Mouse (Mus musculus) intestine, embryonic 16.5 days (tissue): ENCODE data around the gene Mttp. TPM values are rescaled to one million over a fixed set of nuclear protein-coding genes. Genes with fewer than 3 reads are reported as not detected.
A peak's percentile ranks its signal among the peaks of the same experiment; 100 is the strongest.

Experiments
- ATAC-seq: fragments of 200-750 bp; cut with Nextera tagmentation; 2 replicates; pipeline ENCODE4 v1.8.0; 2017; ENCODE audit warnings: moderate TSS enrichment, moderate library complexity
- H3K27ac ChIP-seq: fragments of 300-500 bp; sonication (generic); 2 replicates; pipeline ENCODE4 v1.5.1; 2014; ENCODE audit warnings: mild to moderate bottlenecking, low read length
- H3K27me3 ChIP-seq: fragments of 300-500 bp; sonication (generic); replicated peaks from 2 replicates; pipeline ENCODE4 v1.6.1; 2014; ENCODE audit warnings: low read length, control low read depth, mixed read lengths; ENCODE audit not compliant: control insufficient read depth, insufficient read depth
- H3K36me3 ChIP-seq: fragments of 300-500 bp; sonication (generic); 2 replicates; pipeline ENCODE4 v1.6.1; 2014; ENCODE audit warnings: low read length, control low read depth; ENCODE audit not compliant: control insufficient read depth, insufficient read depth
- H3K4me1 ChIP-seq: fragments of 300-500 bp; sonication (generic); 2 replicates; pipeline ENCODE4 v1.6.1; 2014; ENCODE audit warnings: low read length, control low read depth, mixed read lengths; ENCODE audit not compliant: control insufficient read depth, insufficient read depth
- H3K4me2 ChIP-seq: fragments of 300-500 bp; sonication (generic); 2 replicates; pipeline ENCODE4 v1.6.1; 2014; ENCODE audit warnings: low read depth, low read length, control low read depth
- H3K4me3 ChIP-seq: fragments of 300-500 bp; sonication (generic); 2 replicates; pipeline ENCODE4 v1.5.1; 2014; ENCODE audit warnings: mild to moderate bottlenecking, low read length
- H3K9ac ChIP-seq: fragments of 300-500 bp; sonication (generic); 2 replicates; pipeline ENCODE4 v1.6.1; 2014; ENCODE audit warnings: low read depth, low read length
- H3K9me3 ChIP-seq: fragments of 300-500 bp; sonication (generic); 2 replicates; pipeline ENCODE4 v1.6.1; 2016; ENCODE audit warnings: low read length, control low read depth; ENCODE audit not compliant: control insufficient read depth
- WGBS: fragments of 180-500 bp; shearing (Covaris S2); extraction: QIAGEN DNeasy Blood & Tissue Kit; methylation state at CpG from one replicate; pipeline ENCODE4 v1.1.7; 2014; 5-methylcytosine and 5-hydroxymethylcytosine counted together
- polyA plus RNA-seq: library from polyadenylated mRNA; unstranded; fragments of >200 nt; fragmentation: Nextera tagmentation; extraction: Ambion mirVana; gene quantifications from 2 replicates; pipeline ENCODE4 v1.2.1, GENCODE M21; 2015

Mttp gene
- polyA plus RNA-seq, 1 experiment from 2014 or later: 405 TPM

DNA sequence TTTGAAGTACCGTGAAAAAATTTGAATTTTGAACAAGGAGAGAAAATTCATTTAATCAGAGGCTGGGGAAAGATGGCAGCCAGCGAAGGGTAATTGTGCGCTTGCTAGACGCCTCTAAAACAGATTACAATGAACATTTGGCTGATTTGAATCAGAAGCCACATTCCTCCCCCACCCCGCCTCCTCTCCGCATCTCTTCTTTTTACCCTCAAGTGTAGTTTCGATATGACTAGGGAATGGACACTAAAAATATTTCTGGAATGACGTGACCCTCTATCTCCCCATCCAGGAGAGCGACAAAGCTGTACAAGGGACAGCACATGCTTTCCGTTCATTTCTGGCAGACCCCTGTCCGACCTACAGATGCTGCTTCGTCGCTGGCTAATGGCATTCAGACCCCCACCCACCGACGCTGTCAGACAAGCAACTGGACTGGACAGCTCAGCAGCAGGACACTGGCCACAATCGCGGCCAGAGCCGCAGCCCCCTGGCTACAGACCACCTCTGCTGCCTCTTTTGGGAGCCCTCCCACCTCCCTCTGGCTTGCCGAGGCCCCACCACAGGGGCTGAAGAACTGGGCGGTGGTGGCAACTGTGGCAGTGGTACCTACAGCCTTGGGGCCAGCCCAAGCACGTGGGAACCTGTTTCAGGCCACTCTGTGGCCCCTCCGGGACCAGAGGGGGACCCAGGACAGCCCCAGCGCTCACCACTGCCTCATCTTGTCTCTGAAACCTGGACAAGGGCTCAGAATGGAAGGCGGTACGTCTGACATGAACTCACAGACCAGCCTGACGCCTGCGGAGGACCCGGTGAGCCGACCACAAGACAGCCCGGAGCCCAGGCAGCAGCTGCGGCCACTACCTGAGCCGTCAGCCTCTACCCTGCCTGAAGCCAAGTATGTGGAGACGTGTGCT, 79.8 kb downstream of the Mttp start, which contains the start of gene 1110002E22Rik:
Gene 1110002E22Rik (plus strand): TSS at position 321 of the 914 bp plus-strand sequence.
- WGBS: 69% methylated on average over 33 of the region's 33 CpGs
- Histone ChIP-seq H3K4me1 (peaks cover 5% of the 10 kb centered on the region; the same call in 1 of the 2 replicates), H3K27ac (0 out of 2 replicates have a peak within 1 kb of the TSS, but pooled peaks have one; percentile 37), H3K4me2 (no peak within 1 kb of the TSS), H3K4me3 (no peak within 1 kb of the TSS), H3K9me3 (no peaks in the 10 kb centered on the region), H3K36me3 (no peaks in the 10 kb centered on the region), H3K9ac (no peak within 1 kb of the TSS), H3K27me3 (no peaks in the 10 kb centered on the region)
- peak; percentile 40; the same call in 1 of the 2 replicates for ATAC-seq

DNA sequence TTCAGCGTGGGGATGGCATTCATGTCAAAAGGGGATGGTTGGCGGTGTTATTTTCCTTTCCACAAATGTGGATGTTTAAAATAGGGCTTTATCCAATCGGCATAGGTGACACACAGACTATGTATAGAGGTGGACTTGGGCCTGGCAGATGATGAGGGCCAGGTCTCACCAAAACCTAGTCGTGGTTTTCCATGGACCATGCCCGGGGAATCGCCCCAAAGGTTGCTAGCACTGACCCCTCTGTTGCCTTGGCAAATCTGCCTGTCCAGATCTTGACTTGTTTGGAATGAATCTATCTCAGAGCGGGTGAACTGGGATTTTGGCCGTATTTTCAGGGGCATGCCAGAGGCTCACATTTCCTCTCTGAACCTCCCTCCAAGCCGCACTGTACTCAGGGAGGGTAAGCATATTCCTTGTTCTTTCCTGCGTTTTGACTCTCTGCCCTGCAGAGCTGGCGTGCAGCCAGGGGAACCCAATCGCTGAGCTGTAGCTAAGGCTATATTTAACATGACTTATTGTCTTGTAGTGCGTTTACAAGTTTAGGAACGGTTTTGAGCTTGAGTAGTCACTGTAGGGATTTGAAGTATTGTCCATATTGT, 80.9 kb downstream of the Mttp start:
- WGBS: 50% methylated on average over 14 of the region's 14 CpGs
- ATAC-seq: peak; percentile 49; the same call in 1 of the 2 replicates
- Histone ChIP-seq H3K9me3 (no peaks in the 10 kb centered on the region), H3K36me3 (no peaks in the 10 kb centered on the region), H3K4me3 (no peak overlapping the region), H3K4me1 (peaks cover 5% of the 10 kb centered on the region; the same call in 1 of the 2 replicates), H3K27ac (0 out of 2 replicates have a peak overlapping the region, but pooled peaks have one; percentile 37), H3K9ac (no peak overlapping the region), H3K4me2 (no peak overlapping the region), H3K27me3 (no peaks in the 10 kb centered on the region)

DNA sequence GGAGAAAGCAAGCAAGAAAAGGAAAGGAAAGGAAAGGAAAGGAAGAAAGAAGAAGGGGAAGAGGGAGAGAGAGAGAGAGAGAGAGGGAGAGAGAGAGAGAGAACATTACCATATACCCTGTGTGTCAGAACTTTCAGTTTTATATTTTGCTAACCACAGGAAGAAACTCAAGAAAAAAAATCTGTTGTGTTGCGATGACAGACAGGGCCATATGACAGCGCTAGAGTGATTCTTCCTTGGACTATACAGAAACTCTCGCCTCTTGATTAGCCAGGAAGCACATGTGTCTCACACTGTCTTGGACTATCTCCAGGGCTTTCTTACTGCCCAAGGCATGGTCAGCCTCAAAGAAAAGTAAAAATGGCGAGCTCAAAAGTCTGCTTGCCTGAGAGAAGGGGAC, 82.1 kb downstream of the Mttp start:
- H3K36me3 ChIP-seq: no peaks in the 10 kb centered on the region
- no peak overlapping the region for H3K4me3 ChIP-seq
- H3K4me1 ChIP-seq: peaks cover 5% of the 10 kb centered on the region; the same call in 1 of the 2 replicates
- no peaks in the 10 kb centered on the region for H3K27me3 ChIP-seq
- no peak overlapping the region for H3K4me2 ChIP-seq
- 79% methylated on average over 4 of the region's 4 CpGs for WGBS
- H3K9ac ChIP-seq: no peak overlapping the region
- H3K27ac ChIP-seq: no peak overlapping the region
- no peak for ATAC-seq
- no peaks in the 10 kb centered on the region for H3K9me3 ChIP-seq

DNA sequence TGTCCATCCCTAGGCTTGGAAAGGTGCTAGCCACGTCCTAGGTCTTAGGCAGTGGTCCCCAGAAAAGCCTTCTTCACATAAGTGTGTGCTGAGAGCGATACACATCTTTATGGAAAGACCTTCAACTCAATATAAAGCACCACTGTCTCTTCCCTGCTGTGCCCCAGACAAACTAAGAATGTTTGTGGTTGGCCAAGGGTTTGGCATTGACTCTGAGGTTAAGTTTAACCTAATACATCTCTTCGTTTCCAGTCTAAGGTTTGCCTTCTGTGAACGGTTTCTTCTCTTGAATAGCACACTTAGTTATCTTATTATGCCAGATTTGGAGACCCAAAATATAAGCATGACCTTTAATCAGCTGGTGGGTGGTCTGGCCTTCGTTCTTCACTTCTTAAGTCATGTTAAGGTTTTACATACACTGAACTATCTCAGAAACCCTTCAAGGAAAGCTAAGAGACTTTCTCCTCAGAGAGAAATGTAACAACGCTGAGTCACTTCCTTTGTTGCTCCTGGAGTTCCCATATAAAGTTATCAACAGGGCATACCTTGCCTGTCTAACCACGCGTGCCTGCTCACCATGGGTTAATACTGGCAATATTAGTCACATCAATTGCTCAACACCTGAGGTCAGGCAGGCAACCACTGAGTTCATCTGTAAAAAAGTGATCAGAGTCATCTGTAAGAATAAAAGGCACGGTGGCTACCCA, 83.4 kb downstream of the Mttp start:
- Histone ChIP-seq H3K27ac (no peak overlapping the region), H3K36me3 (no peaks in the 10 kb centered on the region), H3K4me1 (peaks cover 7% of the 10 kb centered on the region; the same call in 1 of the 2 replicates), H3K9ac (no peak overlapping the region), H3K4me2 (no peak overlapping the region), H3K9me3 (no peaks in the 10 kb centered on the region), H3K4me3 (no peak overlapping the region), H3K27me3 (no peaks in the 10 kb centered on the region)
- no peak for ATAC-seq
- WGBS: 81% methylated on average over 9 of the region's 9 CpGs

DNA sequence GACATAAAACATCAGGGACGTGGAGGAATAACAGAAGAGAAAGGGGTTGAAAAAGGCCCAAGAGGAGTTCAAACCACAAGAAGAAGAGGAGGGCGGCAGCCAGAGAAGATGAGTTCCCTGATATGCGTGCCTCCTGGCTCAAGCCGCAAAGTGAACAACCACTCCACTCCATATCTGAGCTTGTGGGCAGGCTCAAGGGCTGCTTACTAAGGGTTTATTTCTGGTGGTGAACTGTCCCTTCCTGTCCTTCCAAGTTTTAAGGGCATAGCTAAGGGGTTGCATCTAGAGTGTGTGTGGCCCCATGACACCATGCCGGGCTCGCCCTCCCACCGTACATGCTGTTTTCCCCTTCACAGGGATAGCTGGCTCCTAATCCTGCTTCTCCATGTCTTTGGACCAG, 84.3 kb downstream of the Mttp start:
- no peaks in the 10 kb centered on the region for H3K9me3 ChIP-seq
- no peaks in the 10 kb centered on the region for H3K36me3 ChIP-seq
- H3K27me3 ChIP-seq: no peaks in the 10 kb centered on the region
- H3K27ac ChIP-seq: no peak overlapping the region
- no peak overlapping the region for H3K4me3 ChIP-seq
- 0 out of 2 replicates have a peak, but pooled peaks cover 5% of the 10 kb centered on the region for H3K4me1 ChIP-seq
- H3K4me2 ChIP-seq: no peak overlapping the region
- WGBS: 98% methylated on average over 7 of the region's 7 CpGs
- no peak for ATAC-seq
- no peak overlapping the region for H3K9ac ChIP-seq

DNA sequence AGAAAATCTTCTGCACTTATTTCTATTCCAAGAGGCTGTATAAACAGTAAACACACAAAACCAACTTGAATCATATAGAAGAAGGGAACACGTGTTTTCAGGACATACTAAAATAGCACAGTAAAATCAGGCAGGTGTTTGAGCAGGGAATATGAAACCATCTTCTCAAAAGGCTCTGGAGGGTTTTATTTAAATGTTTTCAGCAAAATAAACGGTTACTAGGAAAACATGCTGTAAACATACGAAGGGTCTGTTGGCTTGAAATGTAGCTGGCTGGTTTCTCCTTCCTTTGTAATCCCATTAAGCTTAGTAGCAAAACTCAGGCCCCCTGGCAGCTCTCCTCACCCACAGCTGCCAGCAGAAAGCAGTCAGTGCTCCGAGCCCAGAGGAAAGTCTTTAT, 86.5 kb downstream of the Mttp start:
- no peak overlapping the region for H3K4me2 ChIP-seq
- no peaks in the 10 kb centered on the region for H3K27me3 ChIP-seq
- peak overlapping the region; percentile 20; the same call in 1 of the 2 replicates for H3K27ac ChIP-seq
- no peaks in the 10 kb centered on the region for H3K36me3 ChIP-seq
- no peaks in the 10 kb centered on the region for H3K9me3 ChIP-seq
- no peak overlapping the region for H3K4me3 ChIP-seq
- H3K9ac ChIP-seq: no peak overlapping the region
- 52% methylated on average over 4 of the region's 4 CpGs for WGBS
- ATAC-seq: no peak
- H3K4me1 ChIP-seq: peaks cover 11% of the 10 kb centered on the region

DNA sequence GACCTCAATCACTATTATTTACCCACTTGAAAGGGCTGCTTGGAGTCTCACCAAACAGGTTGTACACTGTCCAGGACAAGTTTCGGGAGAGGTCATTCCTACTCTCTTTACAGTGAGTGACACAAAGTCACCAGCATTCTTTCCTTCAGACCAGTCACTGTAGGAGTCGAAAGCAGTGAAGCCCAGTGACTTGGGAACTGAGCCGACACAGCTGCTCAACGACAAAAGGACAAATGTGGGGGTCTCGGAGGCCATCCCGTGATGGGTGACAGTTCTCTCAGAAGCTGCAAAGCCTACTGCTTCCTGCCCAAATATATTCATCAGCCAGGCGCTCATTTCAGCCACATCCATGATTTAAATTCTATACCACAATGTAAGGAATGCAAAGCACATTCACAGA, 87.8 kb downstream of the Mttp start:
- no peak overlapping the region for H3K4me3 ChIP-seq
- no peaks in the 10 kb centered on the region for H3K9me3 ChIP-seq
- no peak for ATAC-seq
- peaks cover 11% of the 10 kb centered on the region for H3K4me1 ChIP-seq
- H3K36me3 ChIP-seq: no peaks in the 10 kb centered on the region
- no peak overlapping the region for H3K27ac ChIP-seq
- no peak overlapping the region for H3K9ac ChIP-seq
- no peak overlapping the region for H3K4me2 ChIP-seq
- no peaks in the 10 kb centered on the region for H3K27me3 ChIP-seq
- 62% methylated on average over 7 of the region's 7 CpGs for WGBS

DNA sequence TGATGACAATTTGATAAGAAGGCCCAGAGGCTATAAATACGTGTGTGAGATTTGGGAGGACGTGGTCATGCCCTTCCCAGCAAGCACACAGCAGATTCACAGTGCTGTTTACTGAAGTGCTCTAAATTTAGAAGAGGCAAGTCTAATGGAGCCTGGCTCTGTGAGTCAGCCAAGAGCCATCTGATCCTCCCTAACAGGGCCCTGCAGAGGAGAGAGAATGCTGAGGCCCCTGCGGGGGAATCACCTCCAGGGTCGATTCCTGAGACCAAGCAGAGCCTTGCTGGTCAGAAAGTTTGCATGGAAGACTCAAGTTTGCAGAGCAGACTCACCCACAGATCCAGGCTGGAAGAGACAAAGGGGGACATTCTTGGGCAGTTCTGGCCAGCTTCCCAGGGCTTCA, 90.8 kb downstream of the Mttp start:
- WGBS: 7% methylated on average over 4 of the region's 4 CpGs

DNA sequence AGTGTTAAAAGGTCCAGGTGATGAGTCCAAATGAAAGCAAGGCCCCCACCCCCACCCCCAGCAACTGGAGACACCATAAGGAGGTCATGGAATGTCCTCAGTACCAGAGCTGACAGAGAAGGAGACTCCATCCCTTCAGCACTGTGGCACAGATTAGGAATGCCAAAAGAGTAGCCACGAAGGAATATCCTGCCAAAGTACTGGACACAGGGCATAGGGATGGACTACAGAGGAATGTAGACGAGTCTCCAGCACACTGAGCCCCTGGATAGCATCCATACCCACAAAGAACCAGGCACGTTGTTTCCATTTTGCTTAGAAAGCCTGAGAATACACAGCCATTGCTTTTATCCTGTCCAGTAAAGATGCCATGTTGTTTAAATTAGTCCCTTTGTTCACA, 93.3 kb downstream of the Mttp start:
- H3K27me3 ChIP-seq: no peaks in the 10 kb centered on the region
- no peak for ATAC-seq

More for the DNA sequence above, 90.8 kb downstream of the Mttp start:
- Histone ChIP-seq H3K27me3 (no peaks in the 10 kb centered on the region), H3K36me3 (no peaks in the 10 kb centered on the region), H3K27ac (peak overlapping the region; percentile 84), H3K9me3 (no peaks in the 10 kb centered on the region), H3K4me2 (peak overlapping the region; percentile 27; the same call in 1 of the 2 replicates), H3K9ac (no peak overlapping the region), H3K4me1 (peaks cover 11% of the 10 kb centered on the region), H3K4me3 (no peak overlapping the region)
- ATAC-seq: peak; percentile 91

More for the DNA sequence above, 93.3 kb downstream of the Mttp start:
- Histone ChIP-seq H3K36me3 (no peaks in the 10 kb centered on the region), H3K9ac (no peak overlapping the region), H3K9me3 (no peaks in the 10 kb centered on the region), H3K27ac (no peak overlapping the region), H3K4me2 (no peak overlapping the region), H3K4me1 (peaks cover 8% of the 10 kb centered on the region), H3K4me3 (no peak overlapping the region)
- WGBS: 75% methylated on average over 3 of the region's 3 CpGs
